Mouse (Mus musculus) skeletal muscle tissue, adult 2 months (tissue): Measurements from ENCODE around the gene Rpl29.

Experiments
- DNase-seq: peaks from one replicate; pipeline ENCODE4 v3.0.0-alpha.2; 2012; ENCODE audit warnings: low read depth, low spot score

Rpl29 gene

GRCm38 (mm10) chr9:106473081-106473752, 44.0 kb downstream of the Rpl29 start:
- no peak for DNase-seq

GRCm38 (mm10) chr9:106473753-106474105, 44.5 kb downstream of the Rpl29 start:
- DNase-seq, result no peak

- peak; percentile 77 for DNase-seq
Observed at GRCm38 (mm10) chr9:106474456-106474855, 45.2 kb downstream of the Rpl29 start.

GRCm38 (mm10) chr9:106475046-106475445, 45.8 kb downstream of the Rpl29 start:
- no peak for DNase-seq

GRCm38 (mm10) chr9:106475663-106476001, 46.4 kb downstream of the Rpl29 start, which contains the start of gene Rrp9:
TSS of gene Rrp9 (plus strand) at chr9:106475963.
- no peak for DNase-seq

GRCm38 (mm10) chr9:106476002-106476923, 47.0 kb downstream of the Rpl29 start:
- peak; percentile 87 for DNase-seq

- peak; percentile 100 for DNase-seq
Observed at GRCm38 (mm10) chr9:106476924-106477484, 47.8 kb downstream of the Rpl29 start, which contains the start of gene Parp3. TSS of gene Parp3 (minus strand) at chr9:106476949.

GRCm38 (mm10) chr9:106477649-106478048, 48.4 kb downstream of the Rpl29 start:
- DNase-seq, result no peak

GRCm38 (mm10) chr9:106478101-106478500, 48.8 kb downstream of the Rpl29 start:
- no peak for DNase-seq

GRCm38 (mm10) chr9:106480541-106480940, 51.3 kb downstream of the Rpl29 start:
- DNase-seq, result no peak

GRCm38 (mm10) chr9:106481075-106481474, 51.8 kb downstream of the Rpl29 start:
- no peak for DNase-seq
